Mouse (Mus musculus): Measurements from ENCODE around the gene Ccz1.

The Ccz1 gene

GRCm38 (mm10) chr5:143994632-143995365, 19.9 kb downstream of the Ccz1 start:
- peak; percentile 87 for ATAC-seq (ENCODE audit: low TSS enrichment)

- no peak for ATAC-seq (ENCODE audit: low TSS enrichment)
Measured at GRCm38 (mm10) chr5:143993849-143994248, 20.8 kb downstream of the Ccz1 start.

- no peak for ATAC-seq (ENCODE audit: low TSS enrichment)
Measured at GRCm38 (mm10) chr5:143993260-143993659, 21.4 kb downstream of the Ccz1 start.

GRCm38 (mm10) chr5:143992661-143993060, 22.0 kb downstream of the Ccz1 start:
- ATAC-seq (ENCODE audit: low TSS enrichment) = no peak

- ATAC-seq (ENCODE audit: low TSS enrichment) = no peak
Measured at GRCm38 (mm10) chr5:143990086-143990485, 24.6 kb downstream of the Ccz1 start.

- no peak for ATAC-seq (ENCODE audit: low TSS enrichment)
Measured at GRCm38 (mm10) chr5:143989046-143989445, 25.6 kb downstream of the Ccz1 start.

GRCm38 (mm10) chr5:143987596-143987995, 27.1 kb downstream of the Ccz1 start:
- ATAC-seq (ENCODE audit: low TSS enrichment) = no peak

GRCm38 (mm10) chr5:143985381-143985780, 29.3 kb downstream of the Ccz1 start:
- no peak for ATAC-seq (ENCODE audit: low TSS enrichment)

- no peak for ATAC-seq (ENCODE audit: low TSS enrichment)
Measured at GRCm38 (mm10) chr5:143982361-143982760, 32.3 kb downstream of the Ccz1 start.

- ATAC-seq (ENCODE audit: low TSS enrichment) = no peak
Measured at GRCm38 (mm10) chr5:143980858-143981257, 33.8 kb downstream of the Ccz1 start.

- ATAC-seq (ENCODE audit: low TSS enrichment) = no peak
Measured at GRCm38 (mm10) chr5:143976726-143977431, 37.8 kb downstream of the Ccz1 start.

- ATAC-seq (ENCODE audit: low TSS enrichment) = no peak
Measured at GRCm38 (mm10) chr5:143976232-143976631, 38.4 kb downstream of the Ccz1 start.

GRCm38 (mm10) chr5:143975631-143975933, 39.1 kb downstream of the Ccz1 start:
- peak; percentile 56 for ATAC-seq (ENCODE audit: low TSS enrichment)

- ATAC-seq (ENCODE audit: low TSS enrichment) = peak; percentile 86
Measured at GRCm38 (mm10) chr5:143974931-143975630, 39.6 kb downstream of the Ccz1 start.

GRCm38 (mm10) chr5:143972628-143973027, 42.0 kb downstream of the Ccz1 start:
- ATAC-seq (ENCODE audit: low TSS enrichment) = no peak

GRCm38 (mm10) chr5:143966671-143967070, 48.0 kb downstream of the Ccz1 start:
- ATAC-seq (ENCODE audit: low TSS enrichment) = no peak

GRCm38 (mm10) chr5:143965586-143966345, 48.9 kb downstream of the Ccz1 start:
- ATAC-seq (ENCODE audit: low TSS enrichment) = no peak

GRCm38 (mm10) chr5:143961176-143961575, 53.5 kb downstream of the Ccz1 start:
- no peak for ATAC-seq (ENCODE audit: low TSS enrichment)

GRCm38 (mm10) chr5:143959551-143959950, 55.1 kb downstream of the Ccz1 start:
- ATAC-seq (ENCODE audit: low TSS enrichment) = no peak

- no peak for ATAC-seq (ENCODE audit: low TSS enrichment)
Measured at GRCm38 (mm10) chr5:143957101-143957500, 57.6 kb downstream of the Ccz1 start.

GRCm38 (mm10) chr5:143950016-143950415, 64.7 kb downstream of the Ccz1 start:
- no peak for ATAC-seq (ENCODE audit: low TSS enrichment)

GRCm38 (mm10) chr5:143948361-143948760, 66.3 kb downstream of the Ccz1 start:
- ATAC-seq (ENCODE audit: low TSS enrichment) = no peak
